ENCODE assay signal across 33 mouse cellular contexts in genomic region chr15:80182072-80182700, GRCm38 (mm10). TPM values are rescaled to one million over a fixed set of nuclear protein-coding genes. Genes with fewer than 3 reads are reported as not detected.
DNase-seq lines count a peak whose midpoint lies in the region; ATAC-seq and TF ChIP-seq lines count a peak whose summit lies in the region.
"Had no signal": no experiment of that assay in that cellular context is flagged by ENCODE, and none has a peak within 500 bp of the region (broad histone marks: within the 10 kb centered on the region; RNA-seq: fewer than 3 reads in every experiment).

No protein-coding gene starts in this region.

- no peaks in the 10 kb centered on the region for H3K36me3 ChIP-seq in G1E (replicated peaks)
- H3K36me3 ChIP-seq in liver, embryonic 12.5 days: no peaks in the 10 kb centered on the region
- H3K36me3 ChIP-seq in liver, postnatal 0 days (replicated peaks; ENCODE audit: insufficient read depth, low read length): no peaks in the 10 kb centered on the region
- H3K36me3 ChIP-seq in hindbrain, embryonic 13.5 days: peaks cover 9% of the 10 kb centered on the region

- no peaks in the 10 kb centered on the region for H3K9me3 ChIP-seq in G1E (replicated peaks)
- no peaks in the 10 kb centered on the region for H3K9me3 ChIP-seq in liver, embryonic 12.5 days (replicated peaks)
- no peaks in the 10 kb centered on the region for H3K9me3 ChIP-seq in liver, postnatal 0 days (ENCODE audit: low read length)
- H3K9me3 ChIP-seq in hindbrain, embryonic 13.5 days: no peaks in the 10 kb centered on the region
- H3K9me3 ChIP-seq: embryonic facial prominence, embryonic 13.5 days; forebrain, embryonic 12.5 days; hindbrain, embryonic 10.5 days; limb, embryonic 12.5 days had no signal

- TF ChIP-seq CTCF in G1E (IDR thresholded peaks at IDR 0.05; ENCODE audit: low read depth, low read length): no peak
- no peak for TF ChIP-seq CTCF in liver, postnatal 0 days (IDR thresholded peaks at IDR 0.05; ENCODE audit: low read depth)

- H3K4me1 ChIP-seq in G1E (ENCODE audit: insufficient read depth, low read depth, low read length): peaks cover 4% of the 10 kb centered on the region; the same call in 1 of the 2 replicates
- peaks cover 44% of the 10 kb centered on the region for H3K4me1 ChIP-seq in liver, embryonic 12.5 days
- no peaks in the 10 kb centered on the region; the same call in 1 of the 2 replicates for H3K4me1 ChIP-seq in liver, postnatal 0 days (ENCODE audit: insufficient read depth)
- H3K4me1 ChIP-seq in hindbrain, embryonic 13.5 days (replicated peaks): peaks cover 17% of the 10 kb centered on the region
- H3K4me1 ChIP-seq: embryonic facial prominence, embryonic 13.5 days; heart, embryonic 13.5 days had no signal

- no peak overlapping the region for H3K4me3 ChIP-seq in G1E (ENCODE audit: low read depth, low read length)
- no peak overlapping the region for H3K4me3 ChIP-seq in liver, embryonic 12.5 days
- no peak overlapping the region for H3K4me3 ChIP-seq in liver, postnatal 0 days (ENCODE audit: low read depth, low read length)
- H3K4me3 ChIP-seq in hindbrain, embryonic 13.5 days: no peak overlapping the region
- H3K4me3 ChIP-seq: embryonic facial prominence, embryonic 13.5 days; erythroblast, embryonic 14.5 days; forebrain, embryonic 12.5 days; heart, adult 2 months; heart, embryonic 13.5 days; hindbrain, embryonic 10.5 days; limb, embryonic 12.5 days had no signal

- no peak overlapping the region for H3K9ac ChIP-seq in liver, embryonic 12.5 days
- H3K9ac ChIP-seq in liver, postnatal 0 days (replicated peaks): no peak overlapping the region
- no peak overlapping the region for H3K9ac ChIP-seq in hindbrain, embryonic 13.5 days
- H3K9ac ChIP-seq: embryonic facial prominence, embryonic 13.5 days; forebrain, embryonic 12.5 days; forebrain, postnatal 0 days; heart, embryonic 13.5 days; limb, embryonic 12.5 days had no signal

- H3K27me3 ChIP-seq in G1E (ENCODE audit: insufficient read depth, low read length): peaks cover 24% of the 10 kb centered on the region
- peaks cover 31% of the 10 kb centered on the region for H3K27me3 ChIP-seq in liver, embryonic 12.5 days (replicated peaks)
- H3K27me3 ChIP-seq in liver, postnatal 0 days (ENCODE audit: insufficient read depth, low read length): no peaks in the 10 kb centered on the region
- H3K27me3 ChIP-seq in hindbrain, embryonic 13.5 days: no peaks in the 10 kb centered on the region
- H3K27me3 ChIP-seq: embryonic facial prominence, embryonic 13.5 days; forebrain, embryonic 12.5 days; heart, embryonic 13.5 days; limb, embryonic 12.5 days; Patski had no signal

- peak; percentile 77; the same call in 1 of the 2 replicates for TF ChIP-seq EP300 in liver, postnatal 0 days (IDR thresholded peaks at IDR 0.05; ENCODE audit: low read depth)

- WGBS in liver, embryonic 12.5 days (ENCODE audit: insufficient replicate concordance): 54% methylated on average over 4 of the region's 4 CpGs
- WGBS in liver, postnatal 0 days (ENCODE audit: insufficient replicate concordance): 74% methylated on average over 4 of the region's 4 CpGs
- 94% methylated on average over 4 of the region's 4 CpGs for WGBS in hindbrain, embryonic 13.5 days

- peak overlapping the region; percentile 71 for H3K27ac ChIP-seq in liver, embryonic 12.5 days
- H3K27ac ChIP-seq in liver, postnatal 0 days (ENCODE audit: low read depth): no peak overlapping the region
- H3K27ac ChIP-seq in hindbrain, embryonic 13.5 days: no peak overlapping the region
- H3K27ac ChIP-seq: embryonic facial prominence, embryonic 13.5 days; forebrain, embryonic 12.5 days; heart, adult 2 months; heart, embryonic 13.5 days; hindbrain, embryonic 10.5 days; limb, embryonic 12.5 days had no signal

- peak overlapping the region; percentile 37 for H3K4me2 ChIP-seq in liver, embryonic 12.5 days
- no peak overlapping the region for H3K4me2 ChIP-seq in liver, postnatal 0 days (ENCODE audit: low read depth, low read length)
- H3K4me2 ChIP-seq in hindbrain, embryonic 13.5 days: no peak overlapping the region
- H3K4me2 ChIP-seq: embryonic facial prominence, embryonic 13.5 days; forebrain, embryonic 12.5 days; heart, embryonic 13.5 days; limb, embryonic 12.5 days had no signal

- 0 out of 2 replicates have a peak, but pooled peaks have one; percentile 28 for ATAC-seq in G1E (ENCODE audit: extremely low read depth, insufficient number of reproducible peaks, low FRiP score, poor library complexity, severe bottlenecking)
- peak; percentile 90 for ATAC-seq in liver, embryonic 12.5 days
- ATAC-seq in liver, postnatal 0 days: peak; percentile 69
- ATAC-seq in hindbrain, embryonic 13.5 days (ENCODE audit: low FRiP score): no peak
- ATAC-seq: forebrain, postnatal 0 days; lung, postnatal 0 days; midbrain, embryonic 16.5 days; Patski had no signal

- DNase-seq in G1E (ENCODE audit: low spot score): no peak
- peak; percentile 15 for DNase-seq in c-Kit-negative CD71-positive TER-119-positive erythroid progenitor cells, embryonic 14.5 days (ENCODE audit: low read depth, low spot score)
- DNase-seq in liver, postnatal 0 days: no peak
- no peak for DNase-seq in left cerebral cortex, adult 18-20 months (ENCODE audit: low spot score in 2 of 2)
- no peak for DNase-seq in cerebellum, postnatal 14 days
- DNase-seq: adrenal gland, postnatal 25 days; B cell, adult 2 months; cerebellum, adult 8-10 months; embryo, embryonic 11 days; heart, adult 2 months; heart, postnatal 10 days; lung, adult 18-20 months; lung, postnatal 4 days; right cerebral cortex, postnatal 25 days; thymus, adult 18-20 months; thymus, postnatal 36 days had no signal

RNA-seq across cellular contexts. Expression of gene Mgat3, which starts 8.7 kb away (rescaled TPM):
- total RNA-seq in G1E (2014; fragmentation: Nextera tagmentation) (not detected in 2 replicates), G1E (2017) (not detected in 2 replicates)
- not detected in 2 replicates for polyA plus RNA-seq in G1E (2012)
- polyA plus RNA-seq in liver, embryonic 12.5 days (2016; fragmentation: Nextera tagmentation; extraction: Ambion mirVana): 0.96 and 1.2 TPM in 2 replicates
- polyA plus RNA-seq in liver, postnatal 0 days (2015; fragmentation: Nextera tagmentation; extraction: Ambion mirVana): 0.12 and 0.14 TPM in 2 replicates
- polyA plus RNA-seq in hindbrain, embryonic 13.5 days (2015; fragmentation: Nextera tagmentation; extraction: Ambion mirVana): 12.2 and 13.0 TPM in 2 replicates
- 100 to 1,000 TPM; 124 TPM for total RNA-seq in left cerebral cortex, adult 18-20 months (2021)
- polyA plus RNA-seq: erythroblast, embryonic 14.5 days had no signal

RNA-seq across cellular contexts. Expression of gene Tab1, which starts 49.3 kb away (rescaled TPM):
- total RNA-seq in G1E (2014; fragmentation: Nextera tagmentation) (19.0 and 27.2 TPM in 2 replicates), G1E (2017) (22.3 and 25.0 TPM in 2 replicates)
- polyA plus RNA-seq in G1E (2012): 23.6 and 29.1 TPM in 2 replicates
- polyA plus RNA-seq in liver, embryonic 12.5 days (2016; fragmentation: Nextera tagmentation; extraction: Ambion mirVana): 18.5 and 18.9 TPM in 2 replicates
- 7.0 and 7.5 TPM in 2 replicates for polyA plus RNA-seq in liver, postnatal 0 days (2015; fragmentation: Nextera tagmentation; extraction: Ambion mirVana)
- 38.3 and 41.2 TPM in 2 replicates for polyA plus RNA-seq in hindbrain, embryonic 13.5 days (2015; fragmentation: Nextera tagmentation; extraction: Ambion mirVana)
- 10 to 100 TPM; 23.8 to 25.7 TPM for total RNA-seq in left cerebral cortex, adult 18-20 months (2021)

RNA-seq across cellular contexts. Expression of gene Mief1, which starts 51.6 kb away (rescaled TPM):
- total RNA-seq in G1E (2014; fragmentation: Nextera tagmentation) (35.4 and 44.9 TPM in 2 replicates), G1E (2017) (36.1 and 36.8 TPM in 2 replicates)
- 20.2 and 26.6 TPM in 2 replicates for polyA plus RNA-seq in G1E (2012)
- polyA plus RNA-seq in liver, embryonic 12.5 days (2016; fragmentation: Nextera tagmentation; extraction: Ambion mirVana): 29.1 and 30.1 TPM in 2 replicates
- 8.5 and 8.6 TPM in 2 replicates for polyA plus RNA-seq in liver, postnatal 0 days (2015; fragmentation: Nextera tagmentation; extraction: Ambion mirVana)
- polyA plus RNA-seq in hindbrain, embryonic 13.5 days (2015; fragmentation: Nextera tagmentation; extraction: Ambion mirVana): 36.9 and 37.7 TPM in 2 replicates
- total RNA-seq in left cerebral cortex, adult 18-20 months (2021): 10 to 100 TPM; 34.1 to 35.3 TPM

RNA-seq across cellular contexts. Expression of gene AC140267.1, which starts 53.4 kb away (rescaled TPM):
- total RNA-seq in G1E (2014; fragmentation: Nextera tagmentation): 14.0 TPM in 1 of 2 replicates, not detected in the other
- not detected in 2 replicates for total RNA-seq in G1E (2017)
- polyA plus RNA-seq in G1E (2012): not detected in 2 replicates
- not detected in 2 replicates for polyA plus RNA-seq in liver, embryonic 12.5 days (2016; fragmentation: Nextera tagmentation; extraction: Ambion mirVana)
- not detected in 2 replicates for polyA plus RNA-seq in liver, postnatal 0 days (2015; fragmentation: Nextera tagmentation; extraction: Ambion mirVana)
- not detected in 2 replicates for polyA plus RNA-seq in hindbrain, embryonic 13.5 days (2015; fragmentation: Nextera tagmentation; extraction: Ambion mirVana)
- total RNA-seq in left cerebral cortex, adult 18-20 months (2021): 10 to 100 TPM; 19.0 to 19.4 TPM
- total RNA-seq: forebrain, postnatal 0 days; neutrophil, adult 5-6 weeks had no signal
- polyA plus RNA-seq: embryonic facial prominence, embryonic 13.5 days; erythroblast, embryonic 14.5 days; forebrain, embryonic 12.5 days; forebrain, postnatal 0 days; heart, adult 2 months; heart, embryonic 13.5 days; hindbrain, embryonic 10.5 days; hindbrain, embryonic 16.5 days; intestine, embryonic 14.5 days; kidney, adult 2 months; lung, postnatal 0 days; neural tube, embryonic 11.5 days; Patski had no signal
